Mouse (Mus musculus): ENCODE results near the gene Inpp5a. TPM values are rescaled to one million over a fixed set of nuclear protein-coding genes. Genes with fewer than 3 reads are reported as not detected.

Inpp5a gene
- total RNA-seq, 1 experiment from 2014 or later, result 10.0 TPM

DNA sequence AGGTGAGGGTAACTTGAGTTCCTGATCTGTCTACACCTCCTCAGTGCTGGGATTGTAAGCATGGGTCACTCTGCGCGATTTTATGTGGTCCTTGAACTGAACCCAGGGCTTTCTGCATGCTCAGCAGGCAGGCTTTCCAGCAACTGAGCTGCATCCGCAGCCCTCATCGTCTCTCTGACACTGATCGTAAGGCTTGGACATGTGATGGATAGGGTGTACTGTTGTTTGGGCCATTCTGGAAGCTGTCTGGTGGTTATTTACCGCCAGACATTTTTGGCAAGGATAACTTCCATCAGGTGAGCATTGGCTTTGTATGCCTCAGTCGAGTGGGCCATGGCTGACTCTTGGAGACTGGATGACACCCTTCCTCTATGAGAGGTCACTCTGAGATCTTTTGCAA is 48.0 kb downstream of the Inpp5a start:
- no peak for ATAC-seq (replicated peaks; ENCODE audit: insufficient number of reproducible peaks, low FRiP score, low TSS enrichment, poor library complexity, severe bottlenecking)

DNA sequence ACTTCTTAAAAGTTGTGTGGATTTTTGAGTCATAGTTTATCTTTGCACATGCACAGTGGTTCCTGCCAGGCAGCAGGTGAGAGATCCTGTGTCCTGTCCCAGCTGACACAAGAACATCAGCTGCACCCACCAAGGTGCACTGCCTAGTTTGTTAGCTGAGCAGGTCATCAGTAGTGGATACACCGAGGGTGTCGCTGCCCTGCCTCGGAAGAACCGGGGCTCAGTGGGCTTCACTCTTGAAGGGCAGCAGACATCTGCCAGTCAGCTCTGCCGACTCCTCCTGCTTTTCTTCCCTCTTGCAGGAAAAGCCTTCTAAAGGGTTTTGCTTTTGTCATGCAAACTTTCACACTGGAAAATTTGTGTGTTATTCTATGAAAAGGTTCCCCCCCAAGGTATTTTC is 48.6 kb downstream of the Inpp5a start:
- no peak for ATAC-seq (replicated peaks; ENCODE audit: insufficient number of reproducible peaks, low FRiP score, low TSS enrichment, poor library complexity, severe bottlenecking)

DNA sequence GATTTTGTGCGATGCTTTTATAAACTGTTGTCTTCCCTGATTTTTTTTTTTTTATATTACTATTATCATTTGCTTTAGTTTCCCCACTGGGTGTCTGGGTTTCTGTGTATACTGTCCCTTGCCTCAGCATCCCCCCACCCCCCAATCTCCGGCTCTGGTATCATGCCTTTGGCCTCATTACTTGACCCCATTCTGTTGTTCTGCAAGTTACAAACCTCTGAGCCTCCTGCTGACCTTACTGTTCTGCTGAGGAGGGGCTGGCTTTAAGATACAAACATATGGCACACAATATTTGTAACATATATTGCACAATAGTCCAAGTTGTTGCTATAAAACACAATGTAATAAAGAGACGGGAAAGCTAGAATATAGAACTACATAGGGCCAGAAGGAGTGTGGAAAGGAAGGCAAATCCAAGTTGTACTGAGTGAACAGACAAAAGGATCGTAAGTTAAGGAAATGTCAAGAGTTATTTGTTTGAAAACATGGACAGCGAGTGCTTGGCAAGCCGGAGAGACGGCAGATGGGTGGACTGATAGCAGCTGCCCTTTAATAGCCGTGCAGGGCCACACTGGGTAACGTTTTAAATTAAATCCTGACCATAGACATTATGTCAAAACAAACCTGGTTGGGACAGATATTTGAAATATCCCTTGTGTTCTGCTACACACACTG is 49.2 kb downstream of the Inpp5a start:
- ATAC-seq (replicated peaks; ENCODE audit: insufficient number of reproducible peaks, low FRiP score, low TSS enrichment, poor library complexity, severe bottlenecking), result no peak

DNA sequence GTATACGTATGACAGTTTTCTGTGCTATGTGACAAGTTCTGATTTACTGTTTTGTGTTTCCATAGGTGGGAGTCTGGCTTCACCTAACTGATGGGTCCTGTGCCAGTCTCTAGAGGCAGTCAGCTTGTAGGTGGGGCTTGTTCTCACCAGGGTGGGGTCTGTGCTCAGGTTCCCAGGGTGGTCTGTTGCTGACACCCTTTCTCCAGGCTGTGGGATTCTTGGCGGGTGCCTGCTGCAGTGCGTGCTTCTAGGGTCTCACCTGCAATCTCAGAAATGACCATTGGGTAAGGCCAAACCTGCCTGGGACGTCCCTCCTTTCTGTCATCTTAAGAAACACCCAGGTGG is 49.7 kb downstream of the Inpp5a start:
- ATAC-seq (replicated peaks; ENCODE audit: insufficient number of reproducible peaks, low FRiP score, low TSS enrichment, poor library complexity, severe bottlenecking), result no peak

- no peak for ATAC-seq (replicated peaks; ENCODE audit: insufficient number of reproducible peaks, low FRiP score, low TSS enrichment, poor library complexity, severe bottlenecking)
Observed at GRCm38 (mm10) chr7:139439031-139439430, 50.1 kb downstream of the Inpp5a start.

GRCm38 (mm10) chr7:139439922-139440895 is 51.3 kb downstream of the Inpp5a start:
- ATAC-seq (replicated peaks; ENCODE audit: insufficient number of reproducible peaks, low FRiP score, low TSS enrichment, poor library complexity, severe bottlenecking), result no peak

DNA sequence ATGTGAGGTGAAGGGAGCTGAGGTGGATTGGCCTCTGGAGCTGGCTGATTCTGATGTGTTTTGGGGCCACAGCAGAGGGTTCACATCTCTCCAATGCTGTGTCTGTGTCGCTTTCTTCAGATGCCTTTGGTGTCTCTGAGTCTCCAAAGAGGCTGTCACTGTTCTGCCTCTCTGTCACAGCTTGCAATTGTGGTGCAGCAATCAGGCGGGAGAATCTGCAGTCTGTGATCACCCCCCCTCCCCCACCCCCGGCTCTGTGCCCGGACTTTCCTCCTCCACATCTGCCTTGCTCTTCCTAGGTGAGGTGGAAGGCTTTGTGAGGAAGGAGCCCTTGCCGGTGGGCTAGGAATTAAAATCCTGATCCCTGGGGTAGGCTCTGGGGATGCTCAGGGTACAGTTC is 52.1 kb downstream of the Inpp5a start:
- no peak for ATAC-seq (replicated peaks; ENCODE audit: insufficient number of reproducible peaks, low FRiP score, low TSS enrichment, poor library complexity, severe bottlenecking)

- ATAC-seq (replicated peaks; ENCODE audit: insufficient number of reproducible peaks, low FRiP score, low TSS enrichment, poor library complexity, severe bottlenecking), result no peak
Observed at GRCm38 (mm10) chr7:139441761-139442211, 52.9 kb downstream of the Inpp5a start.

DNA sequence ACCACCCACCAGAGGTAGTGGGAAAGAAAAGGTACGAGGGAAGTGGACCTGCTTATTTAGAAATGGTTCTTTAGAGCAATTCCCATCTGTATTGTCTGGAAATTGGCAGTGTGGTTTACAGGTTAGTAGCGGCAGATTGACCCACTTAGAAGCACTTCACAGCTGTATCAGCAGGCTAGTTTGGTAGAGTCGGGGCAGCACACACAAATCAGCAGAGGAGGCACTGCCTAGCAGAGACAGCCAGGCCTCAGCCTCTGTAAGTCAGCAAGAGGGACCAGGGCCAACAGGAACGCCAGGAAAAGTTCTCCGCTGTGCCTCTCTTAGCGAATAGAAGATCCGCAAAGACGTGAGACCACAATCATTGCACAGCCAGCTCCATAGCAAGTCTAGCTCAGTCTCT is 56.7 kb downstream of the Inpp5a start:
- no peak for ATAC-seq (replicated peaks; ENCODE audit: insufficient number of reproducible peaks, low FRiP score, low TSS enrichment, poor library complexity, severe bottlenecking)

- no peak for ATAC-seq (replicated peaks; ENCODE audit: insufficient number of reproducible peaks, low FRiP score, low TSS enrichment, poor library complexity, severe bottlenecking)
Observed at GRCm38 (mm10) chr7:139447381-139447780, 58.5 kb downstream of the Inpp5a start.

GRCm38 (mm10) chr7:139450186-139450998 is 61.5 kb downstream of the Inpp5a start:
- no peak for ATAC-seq (replicated peaks; ENCODE audit: insufficient number of reproducible peaks, low FRiP score, low TSS enrichment, poor library complexity, severe bottlenecking)

GRCm38 (mm10) chr7:139451711-139452110 is 62.8 kb downstream of the Inpp5a start:
- ATAC-seq (replicated peaks; ENCODE audit: insufficient number of reproducible peaks, low FRiP score, low TSS enrichment, poor library complexity, severe bottlenecking), result no peak

DNA sequence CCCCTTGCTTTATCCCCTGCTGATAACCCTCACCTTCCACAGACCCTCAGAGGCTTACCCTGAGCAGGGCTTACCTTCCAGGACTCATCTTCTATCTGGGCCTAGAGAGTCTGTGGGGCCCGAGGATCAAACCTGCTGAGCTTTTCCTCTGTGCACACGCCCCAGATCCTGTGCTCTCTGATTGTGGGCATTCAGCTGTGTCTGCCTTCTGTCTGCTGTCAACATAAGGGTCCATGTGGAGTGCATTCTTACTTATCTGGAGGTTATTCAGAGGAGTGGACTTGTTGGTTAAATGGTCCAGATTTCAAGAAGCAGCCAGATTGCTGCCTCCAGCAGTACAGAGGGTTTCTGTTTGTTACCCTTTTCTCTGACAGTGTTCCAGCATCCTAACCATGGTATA is 63.3 kb downstream of the Inpp5a start:
- ATAC-seq (replicated peaks; ENCODE audit: insufficient number of reproducible peaks, low FRiP score, low TSS enrichment, poor library complexity, severe bottlenecking), result no peak

DNA sequence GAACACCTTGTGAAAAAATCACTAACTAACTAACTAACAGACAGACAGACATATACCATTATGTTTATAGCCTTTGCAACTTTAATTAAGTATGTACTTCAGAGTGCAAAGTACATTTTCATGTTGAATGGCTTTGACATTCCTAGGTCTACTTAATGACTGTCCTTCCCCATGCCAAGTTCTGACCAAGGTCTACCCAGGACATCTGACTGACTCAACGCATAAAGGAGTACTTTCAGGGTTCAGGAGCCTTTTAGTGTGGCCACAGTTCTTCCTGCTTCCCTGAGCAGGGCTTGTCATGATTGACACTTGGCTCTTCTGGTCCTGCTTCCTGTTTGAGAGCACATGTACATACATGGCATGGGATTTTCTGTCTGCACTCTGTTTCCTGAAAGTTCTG is 64.3 kb downstream of the Inpp5a start:
- ATAC-seq (replicated peaks; ENCODE audit: insufficient number of reproducible peaks, low FRiP score, low TSS enrichment, poor library complexity, severe bottlenecking), result no peak

GRCm38 (mm10) chr7:139454285-139454684 is 65.4 kb downstream of the Inpp5a start:
- no peak for ATAC-seq (replicated peaks; ENCODE audit: insufficient number of reproducible peaks, low FRiP score, low TSS enrichment, poor library complexity, severe bottlenecking)

- ATAC-seq (replicated peaks; ENCODE audit: insufficient number of reproducible peaks, low FRiP score, low TSS enrichment, poor library complexity, severe bottlenecking), result no peak
Observed at GRCm38 (mm10) chr7:139456759-139457158, 67.8 kb downstream of the Inpp5a start.

GRCm38 (mm10) chr7:139461344-139461743 is 72.4 kb downstream of the Inpp5a start:
- no peak for ATAC-seq (replicated peaks; ENCODE audit: insufficient number of reproducible peaks, low FRiP score, low TSS enrichment, poor library complexity, severe bottlenecking)

DNA sequence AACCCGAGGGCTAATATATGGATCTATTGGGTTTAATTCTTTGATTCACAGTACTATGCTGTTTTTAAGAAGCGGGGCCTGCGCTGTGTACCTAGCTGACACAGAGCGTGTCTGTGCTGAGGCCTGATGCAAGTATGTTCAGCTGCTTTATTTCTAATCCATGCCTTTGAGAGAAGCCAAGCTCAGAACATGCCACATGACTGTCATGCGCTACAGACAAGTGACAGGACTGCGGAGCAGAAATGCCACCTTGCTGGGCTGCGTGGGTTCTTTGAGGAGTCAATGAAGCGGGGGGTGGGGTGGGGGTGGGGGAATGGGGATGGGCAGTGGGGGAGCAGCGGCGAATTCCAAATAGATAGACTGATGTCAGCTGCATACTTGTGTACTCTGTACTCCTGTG is 73.2 kb downstream of the Inpp5a start:
- no peak for ATAC-seq (replicated peaks; ENCODE audit: insufficient number of reproducible peaks, low FRiP score, low TSS enrichment, poor library complexity, severe bottlenecking)

- no peak for ATAC-seq (replicated peaks; ENCODE audit: insufficient number of reproducible peaks, low FRiP score, low TSS enrichment, poor library complexity, severe bottlenecking)
Observed at GRCm38 (mm10) chr7:139465538-139465937, 76.6 kb downstream of the Inpp5a start.
